Mouse (Mus musculus) lung, embryonic 15.5 days (tissue): ENCODE measurements around the gene Itpa. TPM values are rescaled to one million over a fixed set of nuclear protein-coding genes. Genes with fewer than 3 reads are reported as not detected.
A peak's percentile ranks its signal among the peaks of the same experiment; 100 is the strongest.

Source experiments
- ATAC-seq: fragments of 200-750 bp; cut with Nextera tagmentation; 2 replicates; pipeline ENCODE4 v1.8.0; 2017; ENCODE audit warnings: moderate number of reproducible peaks, borderline replicate concordance; ENCODE audit not compliant: low FRiP score, low TSS enrichment; ENCODE audit errors: extremely low read depth
- H3K27ac ChIP-seq: fragments of 300-500 bp; sonication (generic); 2 replicates; pipeline ENCODE4 v1.5.1; 2015; ENCODE audit warnings: moderate library complexity, mild to moderate bottlenecking, inconsistent platforms
- H3K27me3 ChIP-seq: fragments of 300-500 bp; sonication (generic); 2 replicates; pipeline ENCODE4 v1.6.1; 2015; ENCODE audit warnings: inconsistent platforms
- H3K36me3 ChIP-seq: fragments of 300-500 bp; sonication (generic); 2 replicates; pipeline ENCODE4 v1.6.1; 2015; ENCODE audit warnings: inconsistent platforms
- H3K4me1 ChIP-seq: fragments of 300-500 bp; sonication (generic); 2 replicates; pipeline ENCODE4 v1.6.1; 2015; ENCODE audit warnings: inconsistent platforms
- H3K4me2 ChIP-seq: fragments of 300-500 bp; sonication (generic); 2 replicates; pipeline ENCODE4 v1.6.1; 2015; ENCODE audit warnings: inconsistent platforms, mild to moderate bottlenecking, moderate library complexity
- H3K4me3 ChIP-seq: fragments of 300-500 bp; sonication (generic); 2 replicates; pipeline ENCODE4 v1.5.1; 2015; ENCODE audit warnings: mild to moderate bottlenecking, inconsistent platforms
- H3K9ac ChIP-seq: fragments of 300-500 bp; sonication (generic); 2 replicates; pipeline ENCODE4 v1.6.1; 2015; ENCODE audit warnings: inconsistent platforms
- H3K9me3 ChIP-seq: fragments of 300-500 bp; sonication (generic); 2 replicates; pipeline ENCODE4 v1.6.1; 2016; ENCODE audit warnings: inconsistent platforms
- WGBS: fragments of 180-500 bp; shearing (Covaris S2); methylation state at CpG from one replicate; pipeline ENCODE4 v1.1.7; 2015; 5-methylcytosine and 5-hydroxymethylcytosine counted together
- polyA plus RNA-seq: library from polyadenylated mRNA; unstranded; fragments of >200 nt; fragmentation: Nextera tagmentation; extraction: Ambion mirVana; gene quantifications from 2 replicates; pipeline ENCODE4 v1.2.1, GENCODE M21; 2015

The Itpa gene
- 103 and 108 TPM in 2 replicates for polyA plus RNA-seq

- H3K9ac ChIP-seq: peak within 1 kb of the TSS; percentile 65
- H3K4me2 ChIP-seq: peak within 1 kb of the TSS; percentile 90
- H3K4me1 ChIP-seq: peaks cover 30% of the 10 kb centered on the region
- WGBS: under 1% methylated on average over 31 of the region's 31 CpGs
- ATAC-seq: peak; percentile 65
- H3K4me3 ChIP-seq: peak within 1 kb of the TSS; percentile 70
- H3K9me3 ChIP-seq: no peaks in the 10 kb centered on the region
- peak within 1 kb of the TSS; percentile 81 for H3K27ac ChIP-seq
- H3K27me3 ChIP-seq: no peaks in the 10 kb centered on the region
- peaks cover 13% of the 10 kb centered on the region for H3K36me3 ChIP-seq
These were observed at the start of gene Itpa for GRCm38 (mm10) chr2:130667559-130667958. TSS of gene Itpa (plus strand) at chr2:130667610.

GRCm38 (mm10) chr2:130618972-130619371, 48.4 kb upstream of the Itpa start:
- no peak for ATAC-seq
- no peaks in the 10 kb centered on the region for H3K4me1 ChIP-seq
- H3K36me3 ChIP-seq: peaks cover 47% of the 10 kb centered on the region
- H3K4me3 ChIP-seq: no peak overlapping the region
- no peak overlapping the region for H3K27ac ChIP-seq
- no peak overlapping the region for H3K9ac ChIP-seq
- H3K4me2 ChIP-seq: no peak overlapping the region
- no peaks in the 10 kb centered on the region for H3K9me3 ChIP-seq
- no peaks in the 10 kb centered on the region for H3K27me3 ChIP-seq
- WGBS: 89% methylated on average over 7 of the region's 7 CpGs

GRCm38 (mm10) chr2:130628424-130628823, 39.0 kb upstream of the Itpa start:
- no peak overlapping the region for H3K9ac ChIP-seq
- H3K9me3 ChIP-seq: no peaks in the 10 kb centered on the region
- H3K27me3 ChIP-seq: peaks cover under 1% of the 10 kb centered on the region; the same call in 1 of the 2 replicates
- H3K36me3 ChIP-seq: peaks cover 21% of the 10 kb centered on the region; the same call in 1 of the 2 replicates
- peaks cover 5% of the 10 kb centered on the region; the same call in 1 of the 2 replicates for H3K4me1 ChIP-seq
- H3K27ac ChIP-seq: no peak overlapping the region
- H3K4me3 ChIP-seq: no peak overlapping the region
- no peak for ATAC-seq
- WGBS: 50% methylated on average over 3 of the region's 3 CpGs
- H3K4me2 ChIP-seq: peak overlapping the region; percentile 76

GRCm38 (mm10) chr2:130629080-130629838, 38.2 kb upstream of the Itpa start:
- peaks cover 21% of the 10 kb centered on the region; the same call in 1 of the 2 replicates for H3K36me3 ChIP-seq
- peak; percentile 53; the same call in 1 of the 2 replicates for ATAC-seq
- 1% methylated on average over 37 of the region's 37 CpGs for WGBS
- H3K9ac ChIP-seq: peak overlapping the region; percentile 92
- H3K9me3 ChIP-seq: no peaks in the 10 kb centered on the region
- H3K4me1 ChIP-seq: peaks cover 8% of the 10 kb centered on the region
- H3K27ac ChIP-seq: peak overlapping the region; percentile 67
- H3K4me3 ChIP-seq: peak overlapping the region; percentile 100
- H3K27me3 ChIP-seq: peaks cover 9% of the 10 kb centered on the region
- peak overlapping the region; percentile 76 for H3K4me2 ChIP-seq

GRCm38 (mm10) chr2:130629839-130630203, 37.6 kb upstream of the Itpa start, which contains the start of the genes Fastkd5 and Ubox5:
TSS of gene Fastkd5 (minus strand) at chr2:130630027.
TSS of gene Ubox5 (minus strand) at chr2:130630038.
- peak within 1 kb of the TSS; percentile 92 for H3K9ac ChIP-seq

GRCm38 (mm10) chr2:130632416-130632815, 35.0 kb upstream of the Itpa start:
- Histone ChIP-seq H3K9ac (no peak overlapping the region), H3K27ac (no peak overlapping the region), H3K4me1 (peaks cover 21% of the 10 kb centered on the region), H3K27me3 (peaks cover 40% of the 10 kb centered on the region), H3K9me3 (no peaks in the 10 kb centered on the region), H3K4me2 (no peak overlapping the region), H3K4me3 (no peak overlapping the region), H3K36me3 (peaks cover 4% of the 10 kb centered on the region; the same call in 1 of the 2 replicates)
- 72% methylated on average over 1 of the region's 1 CpGs for WGBS
- no peak for ATAC-seq

More at GRCm38 (mm10) chr2:130629839-130630203, 37.6 kb upstream of the Itpa start, which contains the start of the genes Fastkd5 and Ubox5:
- Histone ChIP-seq H3K27ac (peak within 1 kb of the TSS; percentile 67), H3K4me2 (peak within 1 kb of the TSS; percentile 76), H3K9me3 (no peaks in the 10 kb centered on the region), H3K27me3 (peaks cover 14% of the 10 kb centered on the region), H3K36me3 (peaks cover 19% of the 10 kb centered on the region; the same call in 1 of the 2 replicates), H3K4me3 (peak within 1 kb of the TSS; percentile 100), H3K4me1 (peaks cover 13% of the 10 kb centered on the region)
- ATAC-seq: peak; percentile 80
- WGBS: under 1% methylated on average over 25 of the region's 25 CpGs

GRCm38 (mm10) chr2:130632887-130633675, 34.3 kb upstream of the Itpa start:
- Histone ChIP-seq H3K4me2 (no peak overlapping the region), H3K9ac (no peak overlapping the region), H3K27ac (no peak overlapping the region), H3K4me3 (no peak overlapping the region), H3K9me3 (no peaks in the 10 kb centered on the region), H3K36me3 (no peaks in the 10 kb centered on the region), H3K4me1 (peaks cover 21% of the 10 kb centered on the region), H3K27me3 (peaks cover 47% of the 10 kb centered on the region)
- ATAC-seq: no peak
- WGBS: 53% methylated on average over 5 of the region's 5 CpGs

- H3K27me3 ChIP-seq: peaks cover 51% of the 10 kb centered on the region
- H3K4me1 ChIP-seq: peaks cover 15% of the 10 kb centered on the region
- 20% methylated on average over 14 of the region's 14 CpGs for WGBS
These were observed 33.2 kb upstream of the Itpa start for GRCm38 (mm10) chr2:130634006-130634738.

GRCm38 (mm10) chr2:130634739-130635411, 32.5 kb upstream of the Itpa start:
- ATAC-seq: peak; percentile 52
- Histone ChIP-seq H3K27ac (no peak overlapping the region), H3K4me3 (peak overlapping the region; percentile 37), H3K36me3 (no peaks in the 10 kb centered on the region), H3K9me3 (no peaks in the 10 kb centered on the region), H3K4me1 (peaks cover 15% of the 10 kb centered on the region), H3K27me3 (peaks cover 51% of the 10 kb centered on the region), H3K9ac (peak overlapping the region; percentile 39), H3K4me2 (peak overlapping the region; percentile 75)
- WGBS: 3% methylated on average over 38 of the region's 38 CpGs

More at GRCm38 (mm10) chr2:130634006-130634738, 33.2 kb upstream of the Itpa start:
- no peak for ATAC-seq
- Histone ChIP-seq H3K36me3 (no peaks in the 10 kb centered on the region), H3K9ac (peak overlapping the region; percentile 39; the same call in 1 of the 2 replicates), H3K4me3 (peak overlapping the region; percentile 37), H3K27ac (no peak overlapping the region), H3K4me2 (peak overlapping the region; percentile 75), H3K9me3 (no peaks in the 10 kb centered on the region)

- Histone ChIP-seq H3K4me3 (no peak overlapping the region), H3K9ac (no peak overlapping the region), H3K36me3 (no peaks in the 10 kb centered on the region), H3K27me3 (peaks cover 53% of the 10 kb centered on the region), H3K4me1 (peaks cover 15% of the 10 kb centered on the region), H3K27ac (no peak overlapping the region), H3K9me3 (no peaks in the 10 kb centered on the region), H3K4me2 (peak overlapping the region; percentile 75)
- no peak; the same call in 1 of the 2 replicates for ATAC-seq
- WGBS: 27% methylated on average over 21 of the region's 21 CpGs
These were observed 31.6 kb upstream of the Itpa start for GRCm38 (mm10) chr2:130635847-130636246.
